Mouse (Mus musculus) E14TG2a.4 (cell line): Measurements from ENCODE around the gene Ric3.
A peak's percentile ranks its signal among the peaks of the same experiment; 100 is the strongest.
"Not testable (repeated sequence)": the region's sequence is repeated elsewhere in the genome, so short reads cannot be mapped to it uniquely, and the experiment has no call there.

ENCODE experiments used
- H3K27me3 ChIP-seq: 2 replicates; pipeline ENCODE4 v1.6.1; 2014; ENCODE audit warnings: low read length, control low read depth; ENCODE audit not compliant: insufficient read depth
- H3K36me3 ChIP-seq: 2 replicates; pipeline ENCODE4 v1.6.1; 2014; ENCODE audit warnings: low read length, control low read depth; ENCODE audit not compliant: insufficient read depth
- H3K4me1 ChIP-seq: replicated peaks from 2 replicates; pipeline ENCODE4 v1.6.1; 2014; ENCODE audit warnings: low read depth, low read length, control low read depth
- H3K4me3 ChIP-seq: replicated peaks from 2 replicates; pipeline ENCODE4 v1.5.1; 2014; ENCODE audit warnings: mild to moderate bottlenecking, low read length
- H3K9me3 ChIP-seq: 2 replicates; pipeline ENCODE4 v1.6.1; 2014; ENCODE audit warnings: low read length, control low read depth
- CTCF ChIP-seq: conservative IDR thresholded peaks from 2 replicates; pipeline ENCODE4 v1.5.1; 2014; ENCODE audit warnings: low read length
- NANOG ChIP-seq: IDR thresholded peaks from 2 replicates; pipeline ENCODE4 v1.6.1; 2014; ENCODE audit warnings: borderline replicate concordance, low read length, mixed read lengths
- POU5F1 ChIP-seq: IDR thresholded peaks from 2 replicates; pipeline ENCODE4 v1.6.1; 2014; ENCODE audit warnings: low read length, borderline replicate concordance

The Ric3 gene

GRCm38 (mm10) chr7:109083113-109083812 lies at the start of gene Ric3:
Gene Ric3 (minus strand): TSS chr7:109083331.
- TF ChIP-seq POU5F1: no peak
- TF ChIP-seq NANOG: no peak
- TF ChIP-seq CTCF: no peak
- H3K4me1 ChIP-seq: peaks cover 11% of the 10 kb centered on the region
- peaks cover 9% of the 10 kb centered on the region for H3K27me3 ChIP-seq
- no peaks in the 10 kb centered on the region for H3K9me3 ChIP-seq
- no peaks in the 10 kb centered on the region for H3K36me3 ChIP-seq
- H3K4me3 ChIP-seq: peak within 1 kb of the TSS; percentile 87

GRCm38 (mm10) chr7:109131565-109131964 lies 48.4 kb upstream of the Ric3 start:
- Histone ChIP-seq H3K4me3 (no peak overlapping the region), H3K27me3 (no peaks in the 10 kb centered on the region), H3K4me1 (no peaks in the 10 kb centered on the region), H3K9me3 (peaks cover 9% of the 10 kb centered on the region), H3K36me3 (no peaks in the 10 kb centered on the region)
- TF ChIP-seq NANOG (no peak), CTCF (no peak), POU5F1 (no peak)

GRCm38 (mm10) chr7:109129946-109130686 lies 47.0 kb upstream of the Ric3 start:
- Histone ChIP-seq H3K4me1 (no peaks in the 10 kb centered on the region), H3K4me3 (no peak overlapping the region), H3K36me3 (no peaks in the 10 kb centered on the region), H3K9me3 (peaks cover 9% of the 10 kb centered on the region), H3K27me3 (no peaks in the 10 kb centered on the region)
- no peak for TF ChIP-seq POU5F1

GRCm38 (mm10) chr7:109129442-109129841 lies 46.3 kb upstream of the Ric3 start:
- H3K27me3 ChIP-seq: peaks cover 5% of the 10 kb centered on the region; the same call in 1 of the 2 replicates
- no peak for TF ChIP-seq POU5F1
- no peak for TF ChIP-seq CTCF
- H3K4me3 ChIP-seq: no peak overlapping the region
- no peaks in the 10 kb centered on the region for H3K36me3 ChIP-seq
- H3K4me1 ChIP-seq: no peaks in the 10 kb centered on the region
- H3K9me3 ChIP-seq: peaks cover 9% of the 10 kb centered on the region

- H3K27me3 ChIP-seq: no peaks in the 10 kb centered on the region; the same call in 1 of the 2 replicates
- no peaks in the 10 kb centered on the region for H3K9me3 ChIP-seq
- H3K4me3 ChIP-seq: no peak overlapping the region
- no peaks in the 10 kb centered on the region for H3K36me3 ChIP-seq
- no peak for TF ChIP-seq NANOG
- TF ChIP-seq CTCF: no peak
- no peak for TF ChIP-seq POU5F1
- no peaks in the 10 kb centered on the region for H3K4me1 ChIP-seq
These were observed 32.8 kb upstream of the Ric3 start for GRCm38 (mm10) chr7:109115929-109116328.

- H3K4me1 ChIP-seq, H3K27me3 ChIP-seq, H3K4me3 ChIP-seq, H3K9me3 ChIP-seq, H3K36me3 ChIP-seq: not testable (repeated sequence)
These were observed 32.4 kb upstream of the Ric3 start for GRCm38 (mm10) chr7:109115488-109115887.

GRCm38 (mm10) chr7:109114950-109115349 lies 31.8 kb upstream of the Ric3 start:
- H3K4me1 ChIP-seq: no peaks in the 10 kb centered on the region
- TF ChIP-seq POU5F1 (no peak), CTCF (no peak), NANOG (no peak)
- no peaks in the 10 kb centered on the region; the same call in 1 of the 2 replicates for H3K27me3 ChIP-seq
- H3K4me3 ChIP-seq: no peak overlapping the region
- H3K9me3 ChIP-seq: no peaks in the 10 kb centered on the region
- H3K36me3 ChIP-seq: no peaks in the 10 kb centered on the region

- TF ChIP-seq NANOG (no peak), CTCF (no peak), POU5F1 (no peak)
- no peaks in the 10 kb centered on the region; the same call in 1 of the 2 replicates for H3K27me3 ChIP-seq
These were observed 27.9 kb upstream of the Ric3 start for GRCm38 (mm10) chr7:109111000-109111399.

GRCm38 (mm10) chr7:109104894-109105293 lies 21.8 kb upstream of the Ric3 start:
- no peak for TF ChIP-seq NANOG
- TF ChIP-seq CTCF: no peak
- TF ChIP-seq POU5F1: no peak
- 0 out of 2 replicates have a peak, but pooled peaks cover 8% of the 10 kb centered on the region for H3K4me1 ChIP-seq
- no peaks in the 10 kb centered on the region for H3K27me3 ChIP-seq
- no peak overlapping the region for H3K4me3 ChIP-seq
- H3K9me3 ChIP-seq: no peaks in the 10 kb centered on the region
- H3K36me3 ChIP-seq: no peaks in the 10 kb centered on the region

More at GRCm38 (mm10) chr7:109111000-109111399, 27.9 kb upstream of the Ric3 start:
- no peaks in the 10 kb centered on the region for H3K9me3 ChIP-seq
- no peak overlapping the region for H3K4me3 ChIP-seq
- no peaks in the 10 kb centered on the region for H3K36me3 ChIP-seq
- H3K4me1 ChIP-seq: no peaks in the 10 kb centered on the region
